Mouse (Mus musculus): Measurements from ENCODE around the gene Adrb1.
"Not testable (repeated sequence)": the region's sequence is repeated elsewhere in the genome, so short reads cannot be mapped to it uniquely, and the experiment has no call there.

The Adrb1 gene

DNA sequence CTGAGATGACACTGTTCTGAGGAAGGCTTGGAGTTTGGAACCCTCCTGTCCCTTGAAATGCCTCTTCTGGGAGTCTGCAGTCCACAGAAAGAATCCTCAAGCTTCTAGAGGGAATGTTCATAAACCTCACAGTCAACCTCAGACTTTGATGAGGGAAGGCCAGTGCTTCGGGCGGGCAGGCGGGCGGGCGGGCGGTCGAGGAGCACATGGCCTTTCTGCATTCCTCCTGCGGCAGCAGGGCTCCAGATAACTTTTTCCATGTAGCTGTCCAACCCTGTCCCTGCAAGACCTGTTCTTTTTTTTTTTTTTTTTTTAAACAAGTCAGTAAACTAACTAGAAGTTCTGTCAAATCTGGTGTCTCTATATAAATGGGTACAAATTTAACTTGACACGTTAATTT lies 24.6 kb downstream of the Adrb1 start:
- DNase-seq (ENCODE audit: low read depth in 2 of 2, low spot score in 2 of 2) = no peak

DNA sequence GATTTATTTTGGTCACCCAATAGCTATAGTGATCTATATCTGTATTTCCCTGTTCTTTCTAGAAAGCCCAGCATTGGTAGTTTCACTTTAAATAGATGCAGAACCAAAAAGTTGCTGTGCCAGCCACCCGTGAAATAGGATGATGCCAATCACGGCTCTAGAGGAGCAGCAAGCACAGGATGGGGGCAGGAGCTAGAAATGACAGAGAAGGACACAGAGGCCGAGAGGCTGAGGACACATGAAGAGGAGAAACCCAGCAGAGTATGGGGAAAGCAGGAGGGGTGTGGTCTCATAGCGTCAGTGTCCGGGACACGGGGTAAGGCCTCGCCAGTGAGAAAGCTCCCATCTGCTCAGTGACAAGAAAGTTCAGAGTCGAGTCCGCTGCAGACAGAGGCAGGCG lies 25.9 kb downstream of the Adrb1 start:
- DNase-seq (ENCODE audit: low read depth in 2 of 2, low spot score in 2 of 2) = no peak

DNA sequence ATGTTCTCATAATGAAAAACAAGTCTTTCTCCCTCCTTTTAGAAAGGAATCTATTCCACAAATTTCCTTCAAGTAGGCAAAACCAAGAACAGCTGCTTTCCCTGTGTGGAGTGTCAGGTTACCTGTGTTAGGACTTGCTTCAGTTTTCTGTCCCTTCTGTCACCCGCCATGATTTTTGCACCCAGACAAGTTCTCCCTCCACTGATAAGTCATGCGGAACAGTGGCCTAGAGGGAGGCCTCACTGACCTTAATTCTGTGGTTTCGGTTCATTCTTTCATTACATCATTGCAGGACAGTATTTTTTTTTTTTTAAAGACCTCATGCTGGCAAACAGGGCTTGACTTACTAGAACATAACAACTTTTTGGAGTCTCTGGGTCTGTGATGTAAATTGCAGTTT lies 27.3 kb downstream of the Adrb1 start:
- no peak for DNase-seq (ENCODE audit: low read depth in 2 of 2, low spot score in 2 of 2)

DNA sequence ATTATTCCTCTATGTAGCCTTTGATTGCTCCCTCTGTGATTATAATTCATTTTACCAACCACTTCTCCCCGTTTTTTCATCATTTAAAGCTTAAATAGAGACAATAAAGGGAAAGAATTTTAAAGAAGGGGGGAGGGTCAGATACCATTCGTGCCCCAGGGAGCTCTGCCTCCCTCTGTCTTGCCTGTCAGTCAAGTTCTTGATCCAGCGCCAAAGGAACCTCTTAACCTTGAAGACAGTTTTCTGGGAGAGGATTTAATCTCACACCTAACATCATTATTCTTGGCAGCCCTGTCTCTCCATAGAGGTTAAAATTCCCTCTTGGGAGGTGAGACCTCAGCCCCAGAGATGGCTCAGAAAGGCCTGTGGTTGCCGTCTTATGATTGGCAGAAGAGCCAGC lies 28.7 kb downstream of the Adrb1 start:
- no peak for DNase-seq (ENCODE audit: low read depth in 2 of 2, low spot score in 2 of 2)

DNA sequence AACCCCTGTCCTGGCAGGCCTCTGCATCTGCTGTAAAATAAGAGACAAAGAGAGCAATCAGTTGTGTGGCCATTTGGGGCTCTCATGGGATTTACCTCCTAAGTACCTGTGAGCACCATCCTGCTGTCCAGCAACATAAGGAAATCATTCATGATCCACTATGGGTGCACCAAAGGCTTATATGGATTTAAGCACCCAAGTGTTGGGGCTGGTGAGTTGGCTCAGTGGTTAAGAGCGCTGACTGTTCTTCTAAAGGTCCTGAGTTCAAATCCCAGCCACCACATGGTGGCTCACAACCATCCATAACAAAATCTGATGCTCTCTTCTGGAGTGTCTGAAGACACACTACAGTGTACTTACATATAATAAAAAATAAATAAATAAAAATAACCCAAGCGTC lies 32.5 kb downstream of the Adrb1 start:
- DNase-seq (ENCODE audit: low read depth in 2 of 2, low spot score in 2 of 2) = not testable (repeated sequence)

DNA sequence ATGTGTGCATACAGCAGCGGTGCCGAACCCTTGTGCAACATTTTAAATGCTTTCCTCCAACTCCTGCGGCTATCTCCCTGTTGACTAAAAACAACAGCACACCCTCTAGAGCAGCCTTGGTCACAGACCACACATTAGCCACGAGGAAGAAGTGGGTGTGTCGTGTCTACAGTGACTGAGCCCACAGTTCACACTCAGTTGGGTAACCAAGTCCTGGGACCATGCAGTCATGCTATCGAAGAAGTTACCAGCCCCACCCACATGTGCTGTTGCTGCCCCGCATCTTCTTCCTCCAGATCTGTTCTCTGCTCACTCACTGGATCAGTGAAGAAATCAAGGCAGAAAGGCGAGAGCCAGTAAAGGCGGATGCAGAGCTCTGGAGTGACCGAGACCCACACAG lies 34.4 kb downstream of the Adrb1 start:
- DNase-seq (ENCODE audit: low read depth in 2 of 2, low spot score in 2 of 2) = no peak

DNA sequence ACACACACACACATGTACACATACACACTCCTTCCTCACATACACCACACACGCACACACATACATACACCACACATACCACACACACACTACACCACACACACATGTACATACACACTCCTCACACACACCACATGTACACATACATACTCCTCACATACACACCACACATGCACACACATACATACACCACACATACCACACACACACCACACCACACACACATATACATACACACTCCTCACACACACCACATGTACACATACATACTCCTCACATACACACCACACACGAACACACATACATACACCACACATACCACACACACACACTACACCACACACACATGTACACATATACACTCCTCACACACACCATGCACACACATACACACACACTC lies 36.3 kb downstream of the Adrb1 start:
- no peak for DNase-seq (ENCODE audit: low read depth in 2 of 2, low spot score in 2 of 2)

DNA sequence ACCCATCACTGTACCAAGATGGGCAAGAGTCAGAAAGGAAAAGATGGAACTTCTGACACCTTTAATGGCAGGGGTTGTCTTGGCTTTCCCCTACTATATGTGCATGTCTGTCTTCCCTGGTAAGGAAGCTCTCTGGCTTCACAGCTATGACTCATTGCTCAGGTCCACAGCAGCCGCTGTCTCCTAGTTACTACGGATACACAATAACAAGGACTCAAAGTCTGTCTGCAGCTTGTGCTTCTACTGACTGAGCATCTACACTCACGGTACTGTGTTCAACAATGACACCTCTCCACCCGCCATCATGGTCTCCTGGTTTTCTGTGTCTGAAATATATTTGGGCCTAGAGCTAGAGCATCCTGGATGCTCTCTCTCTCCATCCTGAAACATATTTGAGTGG lies 37.7 kb downstream of the Adrb1 start:
- no peak for DNase-seq (ENCODE audit: low read depth in 2 of 2, low spot score in 2 of 2)

DNA sequence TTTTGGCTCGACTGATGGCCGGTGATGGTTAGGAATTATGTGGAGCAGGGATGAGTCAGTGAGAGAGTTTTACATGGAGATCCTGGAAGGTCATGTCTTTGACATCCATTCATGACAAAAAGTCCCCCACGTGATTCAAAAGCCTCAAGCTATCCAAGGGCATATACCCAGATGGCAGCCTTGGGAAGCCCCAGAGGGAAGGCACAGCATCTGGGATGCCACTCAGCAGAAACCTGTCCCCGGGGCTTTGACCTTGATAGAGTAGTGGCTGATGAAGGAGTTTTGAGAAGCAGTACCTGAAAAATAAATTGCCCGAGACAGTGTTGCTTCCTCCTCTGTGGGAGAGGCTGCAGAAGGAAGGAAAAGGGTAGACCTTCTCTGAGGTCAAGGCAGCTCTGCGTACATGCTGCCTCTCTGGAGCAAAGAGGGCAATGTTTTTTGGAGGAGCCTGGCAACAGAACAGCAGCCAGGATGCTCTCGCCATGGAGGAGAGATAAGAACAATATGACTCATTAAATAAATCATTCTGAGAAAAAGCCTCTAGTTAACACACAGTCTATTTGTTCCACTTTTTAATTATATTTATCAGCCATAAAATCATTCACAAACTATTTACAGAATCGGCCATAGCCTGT lies 38.4 kb downstream of the Adrb1 start:
- no peak for DNase-seq (ENCODE audit: low read depth in 2 of 2, low spot score in 2 of 2)

DNA sequence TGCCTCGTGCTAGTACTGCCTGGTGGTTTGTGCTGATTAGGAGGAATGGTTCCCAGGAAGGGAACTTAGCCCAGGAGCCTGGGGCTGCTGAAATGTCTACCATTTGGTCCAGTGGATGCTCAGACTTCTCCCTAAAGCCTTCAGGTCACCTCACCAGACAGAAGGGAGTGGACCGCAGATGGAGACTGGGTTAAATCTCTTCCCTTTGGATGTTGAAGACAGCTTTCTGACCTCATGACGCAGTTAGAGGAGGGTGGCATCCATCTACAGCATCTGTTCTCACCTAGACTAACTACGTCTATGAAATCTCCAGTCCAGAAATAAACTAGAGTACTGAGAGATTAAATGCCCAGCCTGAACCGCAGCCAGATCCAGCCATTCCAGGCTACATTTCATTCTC lies 39.1 kb downstream of the Adrb1 start:
- no peak for DNase-seq (ENCODE audit: low read depth in 2 of 2, low spot score in 2 of 2)

DNA sequence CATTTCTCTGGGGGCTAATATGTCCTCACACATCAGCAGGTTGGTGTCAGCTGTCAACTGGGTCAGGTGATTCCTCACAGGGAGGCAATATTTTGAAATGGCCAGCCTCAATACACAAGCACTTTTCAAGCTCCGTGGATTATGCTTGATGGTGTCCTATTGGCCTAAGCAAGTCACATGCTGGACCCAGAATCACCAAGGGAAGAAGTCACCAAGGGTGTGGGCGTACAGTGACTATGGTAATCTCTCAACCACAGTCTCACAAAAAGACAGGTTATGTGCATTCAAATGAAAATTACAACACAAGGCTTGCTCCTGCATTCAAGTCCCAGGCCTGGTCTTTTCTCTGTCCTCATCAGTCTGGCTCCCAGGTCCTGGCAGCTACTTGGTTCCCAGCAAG lies 39.7 kb downstream of the Adrb1 start:
- no peak for DNase-seq (ENCODE audit: low read depth in 2 of 2, low spot score in 2 of 2)

DNA sequence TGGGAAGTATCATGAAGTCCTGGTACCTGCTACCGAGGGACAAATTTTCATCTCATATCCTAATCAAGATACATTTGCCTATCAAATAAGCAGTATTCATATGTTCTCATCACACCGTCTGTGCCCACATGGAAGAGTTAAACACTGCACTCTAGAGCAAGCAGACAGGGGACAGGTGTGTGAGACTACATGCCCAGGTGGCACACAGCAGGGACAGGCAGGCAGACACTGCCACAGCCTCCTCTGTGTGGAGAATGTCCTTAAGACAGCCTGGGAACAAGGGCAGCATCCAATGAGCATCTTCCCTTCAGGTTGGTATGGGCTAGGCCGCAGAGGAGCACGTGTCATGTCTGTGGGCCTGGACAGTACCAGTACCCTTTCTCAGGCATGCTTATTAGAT lies 40.7 kb downstream of the Adrb1 start:
- DNase-seq (ENCODE audit: low read depth in 2 of 2, low spot score in 2 of 2) = no peak

DNA sequence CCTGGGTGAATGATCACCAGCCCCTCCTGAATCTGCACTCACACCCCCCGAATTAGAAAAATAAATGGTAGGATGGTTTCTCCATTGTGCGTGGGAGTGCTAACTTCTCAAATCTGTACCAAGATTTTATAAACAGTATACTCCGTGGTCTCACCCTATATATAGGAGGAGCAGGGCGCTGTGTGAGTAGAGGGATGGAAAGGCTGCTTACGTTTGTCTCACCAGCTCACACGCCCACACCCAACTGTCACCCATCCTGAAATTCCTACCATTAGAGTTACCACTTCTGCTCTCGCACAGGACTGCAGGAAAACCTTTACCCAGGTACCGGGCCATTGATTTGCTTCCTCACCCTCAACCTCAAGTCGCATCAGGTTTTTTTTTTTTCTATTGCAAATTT lies 47.0 kb downstream of the Adrb1 start:
- DNase-seq (ENCODE audit: low read depth in 2 of 2, low spot score in 2 of 2) = no peak

DNA sequence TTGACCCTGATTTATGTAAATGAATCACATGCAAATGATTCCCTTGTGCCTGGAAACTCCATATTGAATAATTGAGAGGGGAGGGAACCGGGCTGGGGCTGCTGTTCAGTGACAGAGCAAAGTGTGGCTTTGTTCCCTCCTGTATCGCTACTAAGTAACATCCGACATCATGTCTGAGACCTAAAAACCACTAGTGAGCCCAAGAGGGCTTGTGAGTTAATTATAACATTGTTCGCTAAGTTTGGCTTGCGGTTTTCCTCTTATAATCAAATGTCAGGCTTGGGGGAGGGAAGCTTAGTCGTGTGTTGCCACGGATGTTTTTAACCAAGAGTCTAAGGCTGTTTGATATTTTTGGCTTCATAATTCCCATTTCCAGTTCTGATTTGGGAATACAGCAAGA lies 50.2 kb downstream of the Adrb1 start:
- DNase-seq (ENCODE audit: low read depth in 2 of 2, low spot score in 2 of 2) = peak; percentile 4 to 13

DNA sequence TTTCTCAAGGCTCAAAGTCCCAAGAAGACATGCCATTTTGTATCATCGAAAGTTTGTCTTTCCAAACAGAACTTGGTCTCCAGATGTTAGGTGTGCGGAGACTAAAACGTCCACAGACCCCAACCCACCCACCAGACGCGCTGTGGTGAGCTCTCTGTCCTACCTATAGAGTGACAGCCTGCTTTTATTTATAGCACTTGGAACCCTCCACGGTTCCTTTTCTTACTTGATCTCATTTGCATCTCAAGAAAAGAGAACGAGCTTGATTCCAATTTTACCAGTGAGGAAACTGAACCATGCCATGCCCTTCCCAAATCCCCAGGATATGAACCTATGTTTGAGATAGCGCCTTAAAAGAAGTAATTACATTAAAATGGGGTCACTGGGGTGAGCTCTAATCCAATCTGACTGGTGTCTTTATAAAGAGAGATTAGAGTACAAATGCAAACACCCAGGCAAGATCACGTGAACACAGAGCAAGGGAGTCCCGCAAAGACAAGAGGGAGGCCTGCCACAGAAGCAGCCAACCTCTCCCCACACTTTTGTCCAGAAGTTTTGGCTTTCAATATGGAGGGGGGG lies 51.5 kb downstream of the Adrb1 start:
- DNase-seq (ENCODE audit: low read depth in 2 of 2, low spot score in 2 of 2) = no peak

DNA sequence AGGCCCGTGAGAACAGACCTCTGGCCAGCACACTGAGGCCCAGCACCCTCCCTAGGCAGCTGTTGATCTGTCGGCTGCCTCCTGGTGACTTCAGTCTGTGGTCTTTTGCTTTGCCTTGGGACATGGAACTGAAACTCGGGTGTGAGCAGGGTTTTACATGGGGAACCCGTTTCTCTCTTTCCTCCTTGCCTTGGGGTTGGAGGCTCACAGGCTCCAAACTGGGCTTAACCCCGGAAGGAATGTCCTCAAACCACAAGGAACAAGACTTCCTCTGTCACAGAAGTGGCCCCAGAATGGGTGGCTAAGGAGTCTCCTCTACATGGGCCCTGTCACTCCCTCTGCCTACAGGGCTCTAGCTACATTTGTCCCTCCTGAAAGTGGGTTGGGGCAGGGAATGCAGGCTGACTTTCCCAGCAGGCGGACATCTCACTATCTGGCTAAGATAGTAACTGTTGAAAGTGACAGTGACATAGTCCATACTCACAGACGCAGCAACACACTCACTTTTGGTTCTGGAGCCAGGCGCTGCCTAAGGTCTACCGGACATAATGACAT lies 52.5 kb downstream of the Adrb1 start:
- no peak for DNase-seq (ENCODE audit: low read depth in 2 of 2, low spot score in 2 of 2)

DNA sequence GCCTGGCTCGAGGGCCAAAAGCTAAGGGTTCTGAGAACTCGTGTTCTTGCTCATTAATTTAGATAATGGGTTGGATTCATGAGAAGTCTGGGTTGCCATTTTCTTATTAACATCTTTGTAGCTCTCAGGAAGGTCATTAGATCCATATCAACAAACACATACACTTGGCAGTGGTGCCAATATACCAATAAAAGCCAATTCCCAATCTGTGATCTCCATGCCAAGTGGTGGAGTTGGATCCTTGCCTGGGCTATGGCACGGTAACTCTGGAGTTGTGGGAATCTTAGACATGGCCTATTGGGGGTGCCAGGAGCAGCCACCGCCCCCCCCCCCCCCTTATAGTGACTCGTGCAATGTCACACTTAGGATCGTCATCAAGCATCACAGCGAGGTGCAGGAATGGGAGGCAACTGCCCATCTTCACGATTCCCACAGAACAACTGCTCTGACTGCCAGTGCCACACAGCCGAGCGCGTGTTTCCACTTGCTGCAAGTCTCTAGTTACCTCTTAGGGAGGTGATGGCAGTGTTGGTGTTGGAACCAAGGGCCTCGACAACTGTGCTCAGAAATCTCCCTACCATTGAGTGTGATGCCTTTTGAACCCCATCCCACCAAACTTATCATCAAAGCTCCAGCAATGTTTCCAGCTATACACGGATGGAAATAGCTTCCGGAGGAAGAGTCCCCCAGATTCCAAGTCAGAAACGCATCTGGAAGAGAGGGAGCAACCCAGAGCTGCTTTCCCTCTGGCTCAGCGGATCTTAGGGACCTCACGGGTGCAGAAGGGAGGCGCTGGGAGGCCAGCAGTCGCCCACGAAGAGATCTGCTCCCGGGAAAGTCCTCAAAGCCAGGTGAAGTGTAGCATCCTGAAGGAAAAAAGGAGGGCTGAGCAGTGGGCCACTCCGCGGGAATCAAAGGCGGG lies 53.2 kb downstream of the Adrb1 start:
- no peak for DNase-seq (ENCODE audit: low read depth in 2 of 2, low spot score in 2 of 2)

DNA sequence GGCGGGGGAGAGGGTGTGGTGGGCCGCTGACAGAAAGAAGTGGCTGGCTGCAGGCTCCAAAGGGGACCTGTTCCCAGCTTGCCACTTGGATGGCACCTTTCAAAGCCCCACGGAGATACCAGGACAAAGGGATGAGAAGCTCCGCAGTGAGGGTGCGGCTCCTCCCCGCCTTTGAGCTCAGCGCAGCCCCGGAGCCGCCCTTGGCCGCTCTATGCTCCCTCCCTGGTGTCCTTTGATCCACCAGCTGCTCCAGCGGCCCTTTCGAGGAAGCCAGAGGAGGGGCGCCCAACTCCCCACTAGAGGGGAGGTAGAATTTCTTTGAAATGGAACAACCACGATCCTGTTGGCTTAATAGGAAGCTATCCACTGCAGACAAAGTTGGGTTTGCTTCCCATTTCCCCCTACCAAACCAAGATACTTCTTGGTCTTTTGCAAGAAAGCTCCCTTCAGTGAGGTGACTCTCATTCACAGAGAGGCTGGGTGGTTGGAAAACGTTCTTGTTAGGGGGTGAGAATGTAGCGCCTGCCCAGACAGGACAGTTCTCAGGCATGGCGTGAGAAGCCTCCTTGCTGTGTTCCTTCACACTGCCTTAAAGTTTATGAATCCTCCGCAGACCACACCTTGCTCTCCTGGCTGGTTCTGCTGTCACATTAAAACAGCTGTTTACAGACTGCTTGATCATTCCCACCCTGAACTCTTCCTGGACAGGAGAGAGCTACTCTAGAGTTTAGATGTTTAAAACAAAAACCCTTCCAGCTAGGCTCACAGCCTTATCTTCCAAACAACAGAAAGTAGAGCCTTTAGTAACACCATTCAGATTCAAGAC lies 54.1 kb downstream of the Adrb1 start:
- no peak for DNase-seq (ENCODE audit: low read depth in 2 of 2, low spot score in 2 of 2)

DNA sequence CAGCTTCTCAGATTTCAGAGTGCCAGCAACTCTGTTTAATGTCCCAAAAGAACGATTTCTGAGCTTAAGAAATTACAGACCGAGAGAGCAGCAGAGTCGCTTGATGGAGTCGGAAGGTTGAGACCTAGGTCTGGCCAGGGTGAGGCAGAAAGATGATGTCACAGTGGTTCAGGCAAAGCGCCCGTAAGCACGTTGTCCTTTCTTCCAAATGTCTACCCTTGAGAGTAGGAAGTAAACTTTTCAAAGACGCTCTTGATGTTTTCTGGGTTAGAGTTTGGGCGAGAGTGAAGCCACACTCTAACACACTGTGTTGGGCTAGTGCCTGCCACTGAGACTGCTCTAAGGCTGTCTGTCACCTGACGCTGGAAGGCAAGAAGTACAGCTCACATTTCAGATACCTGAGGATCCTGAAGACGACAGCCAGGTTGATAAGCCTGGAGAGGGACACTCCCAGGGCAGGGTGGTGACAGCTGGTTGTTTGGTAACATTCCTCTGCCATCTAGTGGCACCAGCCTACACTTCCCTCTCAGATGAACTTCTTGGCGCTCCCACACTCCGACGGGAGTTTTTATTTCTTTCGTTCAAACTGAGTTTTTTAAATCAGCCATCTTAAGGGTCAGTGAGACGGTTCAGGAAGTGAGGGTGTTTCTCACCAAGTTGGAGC lies 54.9 kb downstream of the Adrb1 start:
- peak in 1 of 2 experiments; percentile 8 for DNase-seq (ENCODE audit: low read depth in 2 of 2, low spot score in 2 of 2)

DNA sequence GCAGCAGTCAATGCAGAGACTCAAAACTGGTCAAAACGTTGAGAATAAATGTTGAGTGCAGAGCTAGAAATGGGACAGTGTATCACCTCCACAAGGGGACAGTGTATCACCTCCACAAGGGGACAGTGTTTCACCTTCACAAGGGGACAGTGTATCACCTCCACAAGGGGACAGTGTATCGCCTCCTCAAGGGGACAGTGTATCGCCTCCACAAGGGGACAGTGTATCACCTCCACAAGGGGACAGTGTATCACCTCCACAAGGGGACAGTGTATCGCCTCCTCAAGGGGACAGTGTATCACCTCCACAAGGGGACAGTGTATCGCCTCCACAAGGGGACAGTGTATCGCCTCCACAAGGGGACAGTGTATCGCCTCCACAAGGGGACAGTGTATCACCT lies 56.5 kb downstream of the Adrb1 start:
- not testable (repeated sequence) for DNase-seq (ENCODE audit: low read depth in 2 of 2, low spot score in 2 of 2)

All from CD8-positive naive resting alpha-beta T cell, adult 2 months (primary cell).